In the genomic region with DNA sequence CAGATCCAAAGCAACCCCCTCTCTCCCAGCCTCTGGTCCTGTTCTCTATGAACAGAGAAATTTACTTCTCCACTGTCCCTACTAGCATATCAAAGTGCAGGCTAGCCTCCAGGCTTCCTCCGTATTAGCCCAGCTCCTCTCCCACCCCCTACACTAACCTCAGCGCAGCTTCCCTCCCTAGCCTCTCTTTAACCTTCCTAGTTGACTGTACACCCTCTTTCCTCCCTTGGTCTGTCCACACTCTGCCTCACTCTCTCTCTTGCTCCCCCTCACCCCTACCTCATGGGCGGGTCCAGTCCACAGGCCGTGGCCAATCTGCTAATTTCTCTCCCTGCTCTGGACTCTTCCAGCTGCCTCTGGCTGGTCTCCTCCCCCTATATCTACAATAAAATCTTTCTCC, we compare ENCODE assay signal across 29 mouse cellular contexts. TPM values are rescaled to one million over a fixed set of nuclear protein-coding genes. Genes with fewer than 3 reads are reported as not detected.
DNase-seq lines count a peak whose midpoint lies in the region; ATAC-seq and TF ChIP-seq lines count a peak whose summit lies in the region.
"Had no signal": no experiment of that assay in that cellular context is flagged by ENCODE, and none has a peak within 500 bp of the region (broad histone marks: within the 10 kb centered on the region; RNA-seq: fewer than 3 reads in every experiment).

No protein-coding gene starts in this region.

- H3K27me3 ChIP-seq in kidney, embryonic 15.5 days = peaks cover 44% of the 10 kb centered on the region
- peaks cover 67% of the 10 kb centered on the region for H3K27me3 ChIP-seq in hindbrain, embryonic 10.5 days (ENCODE audit: insufficient read depth, poor library complexity, severe bottlenecking)
- H3K27me3 ChIP-seq: heart, embryonic 15.5 days had no signal

- 0 out of 2 replicates have a peak, but pooled peaks have one; percentile 20 for ATAC-seq in kidney, embryonic 15.5 days (replicated peaks; ENCODE audit: low FRiP score)
- ATAC-seq in inflammation-experienced regulatory T-cells, adult 6 months = no peak
- ATAC-seq: activated CD4-positive, CD25-positive, alpha-beta regulatory T cell, adult 4 months; CD4-positive, CD25-positive, alpha-beta regulatory T cell, adult 4 months; forebrain, embryonic 15.5 days; intestine, postnatal 0 days; liver, embryonic 12.5 days; liver, postnatal 0 days; midbrain, embryonic 16.5 days had no signal

- H3K4me1 ChIP-seq in kidney, embryonic 15.5 days = peaks cover 27% of the 10 kb centered on the region
- no peaks in the 10 kb centered on the region for H3K4me1 ChIP-seq in embryonic fibroblast, embryonic 13.5 days (ENCODE audit: control insufficient read depth, insufficient read depth, low read length)
- peaks cover 17% of the 10 kb centered on the region for H3K4me1 ChIP-seq in hindbrain, embryonic 10.5 days (replicated peaks)
- H3K4me1 ChIP-seq: liver, embryonic 12.5 days had no signal

- no peak for TF ChIP-seq CTCF in embryonic fibroblast, embryonic 13.5 days (IDR thresholded peaks at IDR 0.05; ENCODE audit: borderline replicate concordance, insufficient read depth, low read length)

- no peak overlapping the region for H3K4me2 ChIP-seq in kidney, embryonic 15.5 days
- H3K4me2 ChIP-seq: forebrain, embryonic 15.5 days; heart, embryonic 15.5 days; hindbrain, embryonic 13.5 days; limb, embryonic 13.5 days; liver, embryonic 12.5 days; midbrain, embryonic 11.5 days had no signal

- no peak overlapping the region for H3K9ac ChIP-seq in kidney, embryonic 15.5 days
- H3K9ac ChIP-seq: forebrain, embryonic 15.5 days; heart, embryonic 15.5 days; hindbrain, embryonic 13.5 days; limb, embryonic 13.5 days; liver, embryonic 12.5 days; liver, postnatal 0 days had no signal

- H3K27ac ChIP-seq in kidney, embryonic 15.5 days = no peak overlapping the region
- H3K27ac ChIP-seq in embryonic fibroblast, embryonic 13.5 days (ENCODE audit: insufficient read depth, low read length) = no peak overlapping the region
- H3K27ac ChIP-seq in hindbrain, embryonic 10.5 days = no peak overlapping the region
- H3K27ac ChIP-seq: forebrain, embryonic 10.5 days; forebrain, embryonic 15.5 days; gastrocnemius, adult 2 months; heart, embryonic 15.5 days; hindbrain, embryonic 13.5 days; limb, embryonic 13.5 days; liver, embryonic 12.5 days had no signal

- WGBS in kidney, embryonic 15.5 days = 23% methylated on average over 4 of the region's 4 CpGs
- WGBS in hindbrain, embryonic 10.5 days = 59% methylated on average over 4 of the region's 4 CpGs

- H3K36me3 ChIP-seq in kidney, embryonic 15.5 days = no peaks in the 10 kb centered on the region
- no peaks in the 10 kb centered on the region for H3K36me3 ChIP-seq in hindbrain, embryonic 10.5 days
- H3K36me3 ChIP-seq: forebrain, embryonic 10.5 days; forebrain, embryonic 15.5 days; heart, embryonic 15.5 days; hindbrain, embryonic 13.5 days; limb, embryonic 13.5 days; liver, embryonic 12.5 days had no signal

- H3K4me3 ChIP-seq in kidney, embryonic 15.5 days (replicated peaks) = no peak overlapping the region
- no peak overlapping the region for H3K4me3 ChIP-seq in embryonic fibroblast, embryonic 13.5 days (ENCODE audit: insufficient read depth, low read length)
- no peak overlapping the region for H3K4me3 ChIP-seq in hindbrain, embryonic 10.5 days
- H3K4me3 ChIP-seq: forebrain, embryonic 10.5 days; forebrain, embryonic 15.5 days; gastrocnemius, adult 2 months; heart, embryonic 15.5 days; hindbrain, embryonic 13.5 days; limb, embryonic 13.5 days; liver, embryonic 12.5 days had no signal

- peak; percentile 31; the same call in 1 of the 2 replicates for TF ChIP-seq POLR2A in embryonic fibroblast, embryonic 13.5 days (IDR thresholded peaks at IDR 0.05; ENCODE audit: low read depth, low read length)

- no peak for DNase-seq in kidney, adult 11 months
- DNase-seq in ES-CJ7 (ENCODE audit: low read depth, low spot score) = peak; percentile 60
- no peak for DNase-seq in hindbrain, embryonic 10.5 days (ENCODE audit: low spot score)
- no peak for DNase-seq in cerebellum, adult 9-11 months
- DNase-seq: adrenal gland, adult 2 months; adrenal gland, postnatal 36 days; cerebellum, adult 18-20 months; cerebellum, postnatal 25 days; gastrocnemius, adult 2 months; kidney, postnatal 4 days; liver, postnatal 0 days; lung, postnatal 36 days; right cerebral cortex, adult 18-20 months; spleen, adult 18-20 months; thymus, postnatal 4 days had no signal

- H3K9me3 ChIP-seq in kidney, embryonic 15.5 days (replicated peaks) = no peaks in the 10 kb centered on the region
- no peaks in the 10 kb centered on the region for H3K9me3 ChIP-seq in hindbrain, embryonic 10.5 days
- H3K9me3 ChIP-seq: forebrain, embryonic 10.5 days; forebrain, embryonic 15.5 days; heart, embryonic 15.5 days; hindbrain, embryonic 13.5 days; limb, embryonic 13.5 days; liver, embryonic 12.5 days had no signal

RNA-seq across cellular contexts. Expression of gene Hspb1, which starts 2.6 kb away (rescaled TPM):
- polyA plus RNA-seq in kidney, embryonic 15.5 days (2015; fragmentation: Nextera tagmentation; extraction: Ambion mirVana) = 70.0 and 72.9 TPM in 2 replicates
- 124 and 337 TPM in 2 replicates for polyA plus RNA-seq in embryonic fibroblast, embryonic 13.5 days (2011; ENCODE audit: insufficient read length, low read depth, missing spikeins)
- 10.6 and 24.0 TPM in 2 replicates for polyA plus RNA-seq in hindbrain, embryonic 10.5 days (2016; fragmentation: Nextera tagmentation; extraction: Ambion mirVana)
- polyA plus RNA-seq in inflammation-experienced regulatory T-cells, adult 6 months (2017; shearing (Covaris generic)) = under 1 TPM in 1 of 3 experiments, not detected in 2; 0.82 TPM
- polyA plus RNA-seq: activated CD4-positive, CD25-positive, alpha-beta regulatory T cell, adult 4 months had no signal

RNA-seq across cellular contexts. Expression of gene Ywhag, which starts 44.1 kb away (rescaled TPM):
- 179 and 189 TPM in 2 replicates for polyA plus RNA-seq in kidney, embryonic 15.5 days (2015; fragmentation: Nextera tagmentation; extraction: Ambion mirVana)
- polyA plus RNA-seq in embryonic fibroblast, embryonic 13.5 days (2011; ENCODE audit: insufficient read length, low read depth, missing spikeins) = 255 and 333 TPM in 2 replicates
- polyA plus RNA-seq in hindbrain, embryonic 10.5 days (2016; fragmentation: Nextera tagmentation; extraction: Ambion mirVana) = 274 and 348 TPM in 2 replicates
- polyA plus RNA-seq in inflammation-experienced regulatory T-cells, adult 6 months (2017; shearing (Covaris generic)) = 10 to 100 TPM; 29.8 to 46.2 (median 37.0) TPM
